Mouse (Mus musculus): ENCODE results near the gene Myo1d.

DNA sequence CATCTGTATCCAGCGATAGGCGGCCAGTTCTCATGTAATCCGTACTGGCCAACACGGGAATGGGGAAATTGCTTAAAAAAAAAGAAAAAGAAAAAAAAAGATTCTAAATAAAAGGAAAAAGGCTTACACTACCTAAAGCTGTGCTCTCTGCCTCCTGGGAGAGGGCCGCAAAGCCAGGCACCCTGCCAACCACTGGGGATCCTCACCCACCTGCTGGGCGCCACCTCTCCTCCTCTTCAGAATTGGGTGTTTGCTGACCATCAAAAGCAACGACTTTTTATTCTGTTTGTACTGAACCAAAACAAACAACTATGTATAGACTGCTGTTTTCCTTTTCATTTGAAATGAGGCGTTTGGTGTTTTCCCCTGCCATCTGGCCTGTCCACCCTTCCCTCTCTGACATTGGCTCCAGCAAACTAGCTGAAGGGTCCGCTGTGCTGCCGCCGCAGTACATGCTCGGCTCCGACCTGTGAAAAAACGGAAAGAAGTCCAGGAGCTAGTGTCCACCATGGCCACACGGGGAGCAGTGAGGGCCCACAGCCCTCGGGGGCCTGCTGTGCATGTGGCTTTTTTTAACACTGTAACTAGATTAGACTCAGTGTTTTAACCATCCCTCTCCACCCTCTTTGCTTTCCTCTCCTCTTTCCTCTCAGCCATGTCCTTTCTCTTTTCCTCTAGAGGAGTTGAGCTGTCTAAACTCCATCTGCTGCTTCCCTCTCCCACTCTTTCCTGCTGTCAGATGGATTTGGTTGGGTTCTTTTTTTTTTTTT is 307.8 kb downstream of the Myo1d start:
- TF ChIP-seq CTCF (IDR thresholded peaks at IDR 0.05; ENCODE audit: borderline replicate concordance, control insufficient read depth, extremely low read depth, insufficient read depth, low read length, poor library complexity) (no peak), POLR2A (IDR thresholded peaks at IDR 0.05; ENCODE audit: control insufficient read depth, extremely low read depth, insufficient read depth, low read length, poor library complexity) (no peak)
